Mouse (Mus musculus) heart, adult 2 months (tissue): ENCODE results near the gene AI182371. TPM values are rescaled to one million over a fixed set of nuclear protein-coding genes. Genes with fewer than 3 reads are reported as not detected.

Experiments
- DNase-seq, 2 experiments: peaks; one replicate each; pipeline ENCODE4 v3.0.0; 2021
- H3K27ac ChIP-seq: fragments of 200-600 bp; 2 replicates; pipeline ENCODE4 v1.8.1; 2022
- H3K27me3 ChIP-seq: fragments of 200-500 bp; 2 replicates; pipeline ENCODE4 v1.6.1; 2012; ENCODE audit warnings: mild to moderate bottlenecking, low read length, inconsistent platforms, mixed read lengths; ENCODE audit not compliant: control insufficient read depth, insufficient read depth
- H3K36me3 ChIP-seq: fragments of 200-500 bp; 2 replicates; pipeline ENCODE4 v1.6.1; 2012; ENCODE audit warnings: low read length, inconsistent platforms; ENCODE audit not compliant: control insufficient read depth, insufficient read depth
- H3K4me1 ChIP-seq: fragments of 200-500 bp; 2 replicates; pipeline ENCODE4 v1.6.1; 2011; ENCODE audit warnings: low read length; ENCODE audit not compliant: control insufficient read depth, insufficient read depth
- H3K4me3 ChIP-seq: fragments of 200-600 bp; 2 replicates; pipeline ENCODE4 v1.8.1; 2022
- H3K79me2 ChIP-seq: fragments of 200-500 bp; replicated peaks from 2 replicates; pipeline ENCODE4 v1.6.1; 2012; ENCODE audit warnings: mild to moderate bottlenecking, inconsistent platforms, low read length, moderate library complexity, mixed read lengths; ENCODE audit not compliant: control insufficient read depth, insufficient read depth
- H3K9ac ChIP-seq: fragments of 200-500 bp; 2 replicates; pipeline ENCODE4 v1.6.1; 2012; ENCODE audit warnings: low read depth, mild to moderate bottlenecking, control low read depth, inconsistent platforms, low read length, mixed read lengths
- CTCF ChIP-seq: fragments of 200-600 bp; IDR thresholded peaks from 2 replicates; pipeline ENCODE4 v1.8.1; 2022; ENCODE audit warnings: antibody characterized with exemption, mild to moderate bottlenecking, moderate library complexity
- EP300 ChIP-seq: fragments of 200-500 bp; IDR thresholded peaks from 2 replicates; pipeline ENCODE4 v1.6.1; 2011; ENCODE audit warnings: low read depth, low read length, control low read depth; ENCODE audit not compliant: insufficient read depth
- POLR2A ChIP-seq: fragments of 200-500 bp; IDR thresholded peaks from 2 replicates; pipeline ENCODE4 v1.6.1; 2011; ENCODE audit warnings: mild to moderate bottlenecking, low read depth, low read length, control low read depth; ENCODE audit not compliant: insufficient read depth
- WGBS: fragments of 180-500 bp; shearing (Covaris S2); methylation state at CpG from one replicate; pipeline ENCODE4 v1.1.7; 2018; 5-methylcytosine and 5-hydroxymethylcytosine counted together
- intact Hi-C: fragments of 180-260 bp; cut with DNase I; formaldehyde crosslinking; loops from one replicate; pipeline ENCODE4 v1.15.1; 2025
- polyA plus RNA-seq: library from polyadenylated mRNA; depleted of rRNA; stranded (reverse); fragments of >200 nt; gene quantifications from 2 replicates; pipeline ENCODE4 v1.2.3, GENCODE M21; 2012
- total RNA-seq, 2 experiments: library from RNA; stranded (reverse); gene quantifications; 2 replicates each; pipeline ENCODE4 v1.2.3; 2021

The AI182371 gene
- total and polyA plus RNA-seq, 3 experiments: 0.14 TPM; not detected in 2

DNA sequence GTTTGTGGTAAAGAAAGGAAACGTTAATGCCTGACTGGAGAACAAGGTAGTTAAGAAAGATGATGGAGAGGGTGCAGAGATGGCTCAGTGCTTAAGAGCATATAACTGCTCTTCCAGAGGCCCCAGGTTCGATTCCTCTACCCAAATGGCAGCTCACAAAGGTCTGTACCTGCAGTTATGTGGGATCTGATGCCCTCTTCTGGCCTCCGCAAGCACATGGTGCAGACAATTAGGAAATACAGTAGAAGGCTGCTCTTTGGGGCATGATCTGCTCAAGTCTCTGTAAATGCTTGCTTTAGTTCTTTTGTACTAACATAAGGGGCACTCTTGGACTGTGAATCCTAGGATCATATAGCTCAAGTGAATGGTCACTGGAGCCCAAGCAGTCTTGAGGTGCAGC is 7.4 kb upstream of the AI182371 start:
- WGBS: 30% methylated on average over 3 of the region's 3 CpGs
- H3K27me3 ChIP-seq: no peaks in the 10 kb centered on the region
- H3K36me3 ChIP-seq: no peaks in the 10 kb centered on the region
- 0 out of 2 replicates have a peak, but pooled peaks have one; percentile 4 for TF ChIP-seq EP300
- TF ChIP-seq CTCF: peak; percentile 65
- no peak for TF ChIP-seq POLR2A
- DNase-seq: no peak
- intact Hi-C loops: loop anchor here (1.0 to 2.0 kb wide), 2 partner anchors 24 to 64 kb away; no protein-coding TSS in a partner anchor
- peak overlapping the region; percentile 92 for H3K27ac ChIP-seq
- no peaks in the 10 kb centered on the region for H3K79me2 ChIP-seq
- peaks cover 2% of the 10 kb centered on the region for H3K4me1 ChIP-seq
- peak overlapping the region; percentile 92 for H3K9ac ChIP-seq
- H3K4me3 ChIP-seq: peak overlapping the region; percentile 65

GRCm38 (mm10) chr2:35107984-35108635 is 6.8 kb upstream of the AI182371 start:
- 54% methylated on average over 5 of the region's 5 CpGs for WGBS
- no peak for DNase-seq

DNA sequence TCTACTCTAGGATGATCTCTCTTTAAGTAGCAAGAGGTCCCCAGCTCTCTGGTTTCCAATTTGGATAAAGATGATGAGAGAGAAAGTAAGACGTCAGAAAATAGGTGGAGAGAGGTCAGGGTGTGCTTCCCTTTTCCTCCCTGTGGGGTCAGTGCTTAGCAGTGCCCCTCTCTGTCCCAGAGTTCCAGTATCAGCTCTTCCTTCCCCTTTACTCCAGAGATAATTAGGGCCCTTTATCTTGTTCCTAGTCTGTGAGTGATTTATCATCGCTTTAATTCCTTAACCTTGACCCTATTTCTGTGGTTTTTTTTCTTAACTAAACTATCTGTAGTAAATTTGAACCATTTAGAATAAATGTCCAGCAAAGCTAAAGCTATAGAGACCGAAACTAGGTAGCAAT is 3.5 kb upstream of the AI182371 start:
- no peaks in the 10 kb centered on the region for H3K36me3 ChIP-seq
- TF ChIP-seq POLR2A (no peak), EP300 (no peak), CTCF (no peak)
- intact Hi-C loops: no loop called here
- no peak overlapping the region for H3K4me3 ChIP-seq
- H3K4me1 ChIP-seq: peaks cover 2% of the 10 kb centered on the region
- WGBS: 52% methylated on average over 3 of the region's 3 CpGs
- H3K79me2 ChIP-seq: no peaks in the 10 kb centered on the region
- DNase-seq: no peak
- no peak overlapping the region for H3K9ac ChIP-seq
- no peak overlapping the region for H3K27ac ChIP-seq
- H3K27me3 ChIP-seq: no peaks in the 10 kb centered on the region

More at GRCm38 (mm10) chr2:35107984-35108635, 6.8 kb upstream of the AI182371 start:
- Histone ChIP-seq H3K4me3 (no peak overlapping the region), H3K4me1 (peaks cover 2% of the 10 kb centered on the region), H3K36me3 (no peaks in the 10 kb centered on the region), H3K27me3 (no peaks in the 10 kb centered on the region), H3K27ac (no peak overlapping the region; the same call in 1 of the 2 replicates), H3K79me2 (no peaks in the 10 kb centered on the region), H3K9ac (no peak overlapping the region)
- no peak for TF ChIP-seq EP300
- peak; percentile 61 for TF ChIP-seq CTCF
- intact Hi-C loops: loop anchor here (2.0 kb wide), 1 partner anchor 63 kb away; no protein-coding TSS in a partner anchor

- Histone ChIP-seq H3K27me3 (no peaks in the 10 kb centered on the region), H3K36me3 (no peaks in the 10 kb centered on the region), H3K79me2 (no peaks in the 10 kb centered on the region), H3K27ac (no peak overlapping the region), H3K4me3 (no peak overlapping the region), H3K9ac (no peak overlapping the region), H3K4me1 (no peaks in the 10 kb centered on the region)
- 77% methylated on average over 5 of the region's 5 CpGs for WGBS
- intact Hi-C loops: no loop called here
- DNase-seq: no peak
- TF ChIP-seq CTCF (no peak), POLR2A (no peak), EP300 (no peak)
These were observed 2.2 kb upstream of the AI182371 start for GRCm38 (mm10) chr2:35103558-35103957.

DNA sequence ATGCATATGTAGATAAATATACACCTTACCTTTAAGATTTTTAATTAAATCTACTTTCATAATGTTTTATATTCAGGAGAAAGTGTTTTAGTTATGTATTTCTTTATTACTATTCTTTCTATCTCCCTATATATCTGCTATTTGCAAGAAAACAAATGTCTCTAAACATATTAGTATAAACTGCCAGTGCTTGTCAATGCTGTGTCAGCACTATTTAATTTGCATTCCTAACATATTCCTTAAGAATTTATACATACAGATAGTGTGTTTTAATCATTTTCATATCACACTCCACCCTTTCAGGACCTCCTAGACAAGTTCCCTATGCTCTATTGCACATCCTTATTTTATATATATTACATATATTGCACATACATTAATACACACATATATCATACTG is 1.4 kb upstream of the AI182371 start:
- H3K27me3 ChIP-seq: no peaks in the 10 kb centered on the region
- intact Hi-C loops: no loop called here
- DNase-seq: no peak
- no peak overlapping the region for H3K4me3 ChIP-seq
- no peaks in the 10 kb centered on the region for H3K36me3 ChIP-seq
- no peak overlapping the region for H3K9ac ChIP-seq
- H3K27ac ChIP-seq: no peak overlapping the region
- no peak for TF ChIP-seq POLR2A
- TF ChIP-seq CTCF: no peak
- no peak for TF ChIP-seq EP300
- no peaks in the 10 kb centered on the region for H3K4me1 ChIP-seq
- H3K79me2 ChIP-seq: no peaks in the 10 kb centered on the region

GRCm38 (mm10) chr2:35100529-35100928 is 814 bp downstream of the AI182371 start:
- Histone ChIP-seq H3K4me1 (no peaks in the 10 kb centered on the region), H3K9ac (no peak overlapping the region), H3K79me2 (no peaks in the 10 kb centered on the region), H3K4me3 (no peak overlapping the region), H3K36me3 (no peaks in the 10 kb centered on the region), H3K27ac (no peak overlapping the region), H3K27me3 (no peaks in the 10 kb centered on the region)
- WGBS: 84% methylated on average over 6 of the region's 6 CpGs
- no peak for TF ChIP-seq POLR2A
- no peak for TF ChIP-seq EP300
- TF ChIP-seq CTCF: no peak
- intact Hi-C loops: no loop called here
- no peak for DNase-seq
